Mouse (Mus musculus) left cerebral cortex, postnatal 36 days (tissue): ENCODE measurements around the gene Meis1. TPM values are rescaled to one million over a fixed set of nuclear protein-coding genes. Genes with fewer than 3 reads are reported as not detected.

Experiments used
- DNase-seq, 2 experiments: peaks; one replicate each; pipeline ENCODE4 v3.0.0; 2021 to 2022; ENCODE audit warnings: low spot score in 2 of 2, mixed read lengths in 1 of 2
- intact Hi-C: fragments of 180-260 bp; cut with DNase I; formaldehyde crosslinking; loops from one replicate; pipeline ENCODE4 v1.15.1; 2025
- total RNA-seq, 2 experiments: library from RNA; stranded (reverse); gene quantifications; 2 replicates each; pipeline ENCODE4 v1.2.3; 2021

Meis1 gene
- total RNA-seq, 2 experiments from 2014 or later = 4.6 to 7.0 TPM

DNA sequence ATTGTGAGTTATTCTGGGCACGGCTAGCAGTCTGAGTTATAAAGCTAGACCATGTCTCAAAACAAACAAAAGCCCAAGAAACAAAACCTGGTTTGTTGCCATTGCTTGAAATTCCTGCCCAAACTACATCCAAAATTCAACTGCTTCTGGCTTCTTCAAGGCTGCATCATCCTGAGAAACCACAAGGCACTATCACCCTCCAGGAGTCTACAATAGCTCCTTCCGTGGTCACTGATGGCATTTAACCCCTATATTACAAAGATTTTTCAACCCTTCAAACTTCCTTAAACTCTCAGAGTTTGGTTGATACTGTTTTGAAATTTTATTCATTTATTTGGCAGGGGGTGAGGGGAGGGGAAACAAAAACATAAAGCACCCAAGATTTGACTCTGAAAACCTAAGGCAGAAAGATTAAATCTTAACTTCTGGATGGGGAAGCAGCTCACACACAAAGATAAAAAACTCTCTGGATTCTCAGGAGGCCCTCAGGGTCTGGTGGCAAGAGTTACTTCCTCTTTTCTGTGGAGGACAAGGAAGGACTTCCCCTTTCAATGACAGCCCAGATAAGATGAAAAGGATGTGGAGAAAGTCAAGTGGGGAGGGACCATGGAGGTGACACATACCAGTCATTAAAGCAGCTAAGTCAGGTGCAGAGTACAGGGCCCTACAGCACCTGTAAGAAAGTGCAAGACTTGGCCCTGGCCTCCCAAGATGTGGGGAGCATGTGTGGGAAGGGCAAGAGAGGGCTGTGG lies 94.0 kb downstream of the Meis1 start:
- DNase-seq = no peak
- intact Hi-C loops = no loop called here

DNA sequence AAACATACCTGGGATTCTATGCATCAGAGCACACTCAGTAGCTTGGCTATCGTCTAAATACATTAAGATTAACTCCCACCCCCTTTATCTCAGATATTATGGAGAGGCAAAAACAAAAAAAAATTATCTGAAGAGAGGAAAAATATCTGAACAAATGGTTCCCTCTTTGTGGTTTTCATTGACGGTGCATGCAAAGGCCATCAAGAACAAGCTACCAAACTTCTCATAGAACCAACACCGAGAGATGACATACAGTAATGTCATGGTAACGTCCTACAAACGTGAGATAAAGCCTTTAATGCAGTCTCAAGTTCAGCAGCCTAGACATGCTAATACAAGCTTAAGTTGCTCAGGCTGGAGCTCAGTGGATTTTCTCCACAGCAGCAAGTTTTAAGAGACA lies 95.5 kb downstream of the Meis1 start:
- DNase-seq = no peak
- intact Hi-C loops = no loop called here

DNA sequence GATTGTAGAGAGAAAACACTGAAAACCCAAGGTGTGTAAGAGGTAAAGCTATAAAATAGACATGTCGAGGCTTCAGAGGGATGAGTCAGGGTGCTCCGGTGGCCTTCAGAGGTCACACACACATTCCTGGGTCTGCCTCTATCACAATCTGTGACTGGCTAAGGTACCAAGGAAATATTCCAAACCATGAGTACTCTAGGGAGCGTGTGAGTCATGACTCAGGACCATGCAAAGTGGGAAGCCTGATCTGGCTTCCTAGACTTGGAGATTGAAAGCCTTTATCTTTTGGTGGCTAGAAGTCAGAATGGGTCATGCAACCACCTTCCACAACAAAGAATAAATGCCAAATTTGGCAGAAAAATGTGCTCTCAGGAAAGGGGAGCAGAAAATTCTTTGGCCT lies 98.1 kb downstream of the Meis1 start:
- DNase-seq = no peak
- intact Hi-C loops = no loop called here

DNA sequence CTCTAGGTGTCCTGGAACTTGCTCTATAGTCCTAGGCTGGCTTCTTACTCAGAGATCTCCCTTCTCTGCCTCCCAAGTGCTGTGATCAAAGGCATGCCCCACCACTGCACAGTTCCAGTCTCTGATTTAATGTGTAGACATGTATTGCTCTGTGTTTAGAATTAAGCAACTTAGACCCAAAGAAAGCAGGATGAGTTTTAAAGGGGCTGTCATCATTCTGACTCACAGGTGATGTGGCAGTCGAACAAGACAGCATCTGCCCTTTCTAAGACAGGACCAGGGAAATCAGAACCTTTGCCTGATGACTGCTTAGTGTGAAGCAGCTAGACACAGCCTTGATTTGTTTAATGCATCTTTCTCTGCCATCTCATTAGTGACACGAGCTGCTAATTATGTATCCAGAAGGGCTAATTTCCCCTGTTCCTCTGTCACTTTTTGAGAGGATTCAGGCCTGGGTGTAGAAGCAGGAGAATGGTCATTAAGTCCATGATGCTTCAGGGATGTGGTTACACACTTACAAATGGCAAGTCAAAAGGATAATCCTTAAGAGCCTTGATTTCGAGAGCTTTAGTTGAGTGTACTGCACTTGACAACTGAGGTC lies 99.5 kb downstream of the Meis1 start:
- DNase-seq = no peak
- intact Hi-C loops = no loop called here

DNA sequence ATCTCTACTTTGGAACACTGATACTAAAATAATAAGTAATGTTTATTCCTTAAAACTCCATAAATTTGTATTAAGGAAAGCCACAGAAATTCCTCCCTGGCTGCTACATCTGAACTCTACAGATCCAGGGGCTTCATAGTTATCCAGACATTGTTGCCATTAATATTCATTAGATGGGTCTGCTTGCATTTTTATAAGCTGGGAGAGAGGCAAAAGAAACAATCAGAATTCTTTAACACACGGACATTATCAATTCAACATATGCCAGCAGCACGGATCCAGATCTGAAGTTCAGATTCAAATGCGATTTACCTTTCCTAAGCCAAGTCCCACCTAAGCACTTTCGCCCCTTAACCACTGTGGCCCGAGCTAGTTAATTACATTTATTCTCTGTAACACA lies 100.9 kb downstream of the Meis1 start:
- intact Hi-C loops = no loop called here
- DNase-seq = no peak

DNA sequence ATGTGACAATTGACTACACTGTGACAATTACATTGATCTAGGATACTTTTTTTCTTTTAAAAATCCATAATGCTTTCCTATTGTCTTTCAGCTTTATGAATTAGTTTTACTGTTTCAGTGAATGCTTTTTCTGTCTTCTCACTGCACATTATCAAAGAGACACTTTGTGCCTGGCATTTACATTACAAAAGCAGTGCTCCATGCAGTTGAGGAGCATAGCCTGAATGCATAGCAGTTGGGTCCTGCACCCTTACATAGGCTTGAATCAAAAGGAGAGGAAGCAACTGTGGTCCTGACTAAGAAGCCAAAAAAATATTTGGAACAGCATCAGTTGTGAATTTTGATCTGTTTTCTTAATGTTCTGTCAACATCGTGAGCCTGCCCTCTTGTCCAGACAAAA lies 105.5 kb downstream of the Meis1 start:
- DNase-seq = no peak
- intact Hi-C loops = no loop called here

DNA sequence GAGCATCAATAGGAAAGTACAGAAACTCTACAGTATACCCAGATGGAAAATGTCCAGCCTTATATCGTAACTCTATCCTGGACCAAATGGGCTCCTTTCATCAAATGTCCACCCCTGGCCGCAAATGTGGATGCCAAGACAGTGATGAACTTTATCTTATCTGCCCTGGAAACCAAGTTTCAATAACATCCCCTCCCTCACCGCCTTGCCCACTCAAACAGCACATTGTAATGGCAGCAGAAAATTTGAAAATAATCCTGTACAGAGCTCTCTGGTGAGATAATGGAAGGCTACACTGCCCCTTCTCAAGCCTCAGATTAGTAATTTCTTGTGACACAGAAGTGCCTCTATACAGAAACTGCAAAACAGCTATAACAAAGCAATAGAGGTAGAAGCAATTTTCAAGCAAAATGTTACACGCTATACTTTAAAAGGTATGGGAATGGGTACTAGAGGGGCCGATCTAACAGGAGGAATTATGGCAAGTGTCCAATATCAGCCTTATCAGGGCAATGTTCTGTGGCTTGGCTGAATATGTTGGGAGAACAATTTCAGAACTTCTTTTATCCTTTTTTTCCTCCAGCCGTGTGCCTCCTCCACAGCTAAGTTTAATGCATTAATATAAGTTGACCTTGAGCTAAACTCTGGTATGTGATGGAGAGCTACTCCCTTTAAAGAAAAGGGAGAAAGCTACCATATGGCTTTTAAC lies 106.3 kb downstream of the Meis1 start:
- intact Hi-C loops = no loop called here
- no peak for DNase-seq

DNA sequence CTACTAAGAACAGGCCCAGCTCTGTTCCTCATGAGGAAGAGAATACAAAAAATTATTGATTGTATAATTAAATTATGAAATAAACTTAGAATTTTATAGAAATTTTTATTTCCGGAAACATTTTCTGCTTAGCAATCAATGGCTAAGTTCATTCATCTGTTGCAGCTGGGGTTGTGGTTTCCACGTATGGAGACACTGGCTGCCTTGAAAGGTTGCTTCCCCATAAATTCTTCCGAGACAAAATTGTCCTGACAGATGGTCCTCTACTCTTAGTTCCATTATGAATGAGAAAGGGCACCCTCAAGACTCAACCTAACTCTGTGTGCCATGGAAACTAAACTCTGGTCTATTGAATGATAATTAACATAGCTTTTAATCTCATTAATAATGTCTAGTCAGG lies 111.9 kb downstream of the Meis1 start:
- DNase-seq = no peak
- intact Hi-C loops = no loop called here

DNA sequence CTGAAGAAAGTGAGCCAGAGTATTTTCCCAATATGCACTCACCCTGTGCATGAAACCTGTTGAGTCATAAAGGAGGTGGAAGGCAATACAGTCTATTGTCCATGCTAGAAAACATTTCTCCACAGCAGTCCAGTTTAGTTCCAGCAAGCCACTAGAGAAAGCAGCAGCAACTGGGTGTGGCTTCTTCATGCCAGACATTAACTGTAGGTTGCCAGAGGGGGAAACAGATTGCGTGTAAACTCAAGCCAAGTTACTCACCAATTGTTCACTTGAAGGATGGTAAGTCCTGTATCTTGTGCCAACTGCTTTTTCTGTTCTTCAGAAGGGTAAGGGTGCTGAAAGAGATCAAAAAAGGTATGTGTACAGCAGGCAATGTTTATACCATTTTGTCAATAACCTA lies 113.4 kb downstream of the Meis1 start:
- intact Hi-C loops = no loop called here
- no peak for DNase-seq

DNA sequence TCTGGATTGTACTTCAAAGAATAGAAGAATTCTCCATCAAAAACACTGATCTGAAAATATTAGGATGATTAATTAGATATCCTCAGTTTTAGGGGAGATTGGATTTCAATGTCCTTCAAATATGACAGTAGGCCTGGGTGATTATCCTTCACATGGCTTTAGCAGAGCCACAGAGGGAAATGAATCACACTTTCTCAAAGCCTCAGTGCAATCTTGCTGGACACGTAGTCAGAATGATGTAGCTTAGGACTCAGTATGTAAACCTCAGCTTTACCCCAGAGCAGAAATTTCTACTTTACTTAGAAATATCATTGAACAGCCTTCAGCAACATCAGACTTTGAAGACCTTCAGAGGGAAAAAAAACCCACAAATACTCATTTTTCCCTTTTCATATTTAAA lies 113.9 kb downstream of the Meis1 start:
- no peak for DNase-seq
- intact Hi-C loops = no loop called here

DNA sequence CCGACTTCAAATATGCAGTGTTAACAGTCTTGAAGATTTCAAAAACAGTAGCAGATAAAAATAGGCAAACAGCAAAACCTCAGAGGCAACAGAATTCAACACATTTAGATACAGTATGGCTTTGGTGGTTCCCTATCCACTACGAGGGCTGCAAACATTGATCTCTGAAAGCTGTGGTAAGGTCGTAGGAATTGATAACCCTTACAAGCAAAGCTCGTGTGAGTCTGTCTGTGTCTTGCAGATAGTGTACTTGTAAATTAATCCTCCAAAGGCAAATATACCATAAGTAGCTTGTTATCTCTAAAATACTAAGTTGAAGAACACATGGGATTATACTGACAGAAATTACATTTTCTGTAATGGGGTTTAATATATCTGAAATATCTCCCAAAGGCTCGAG lies 114.5 kb downstream of the Meis1 start:
- intact Hi-C loops = no loop called here
- DNase-seq = no peak

DNA sequence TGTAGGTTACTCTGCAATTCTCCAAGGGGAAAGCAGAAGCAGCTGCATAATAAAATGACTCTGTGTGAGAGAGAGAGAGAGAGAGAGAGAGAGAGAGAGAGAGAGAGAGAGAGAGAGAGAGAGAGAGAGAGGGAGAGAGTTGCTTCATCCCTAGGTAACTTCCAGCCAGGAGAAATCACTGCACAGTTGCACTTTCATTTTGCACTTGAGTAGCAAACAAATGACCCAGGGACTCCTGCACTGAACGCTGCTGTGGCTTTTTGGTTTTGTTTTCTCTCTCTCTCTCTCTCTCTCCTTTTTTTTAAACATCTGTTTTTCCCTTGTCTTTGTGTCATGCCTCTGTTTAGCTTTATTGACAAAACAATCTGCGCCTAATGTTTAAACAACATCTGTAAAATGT lies 118.3 kb downstream of the Meis1 start:
- intact Hi-C loops = no loop called here
- no peak for DNase-seq

DNA sequence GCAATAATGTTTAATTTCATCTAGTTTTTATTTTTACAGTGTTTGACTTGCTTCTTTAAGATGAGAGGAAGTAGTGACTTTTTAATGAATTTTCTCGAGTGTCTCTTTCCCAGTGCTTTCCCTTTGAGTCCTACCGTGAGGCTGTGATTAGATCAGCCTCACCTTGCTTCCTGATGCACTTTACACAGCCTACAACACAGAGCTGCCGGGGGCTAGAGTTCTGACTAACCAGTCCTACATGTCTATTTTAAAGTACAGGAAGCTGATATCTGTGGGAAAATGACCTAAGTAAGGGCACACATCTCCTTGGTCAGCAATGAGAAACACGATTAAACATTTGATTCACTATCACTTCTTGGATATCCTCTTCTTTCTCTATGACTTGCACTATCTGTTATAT lies 119.9 kb downstream of the Meis1 start:
- intact Hi-C loops = no loop called here
- DNase-seq = no peak

DNA sequence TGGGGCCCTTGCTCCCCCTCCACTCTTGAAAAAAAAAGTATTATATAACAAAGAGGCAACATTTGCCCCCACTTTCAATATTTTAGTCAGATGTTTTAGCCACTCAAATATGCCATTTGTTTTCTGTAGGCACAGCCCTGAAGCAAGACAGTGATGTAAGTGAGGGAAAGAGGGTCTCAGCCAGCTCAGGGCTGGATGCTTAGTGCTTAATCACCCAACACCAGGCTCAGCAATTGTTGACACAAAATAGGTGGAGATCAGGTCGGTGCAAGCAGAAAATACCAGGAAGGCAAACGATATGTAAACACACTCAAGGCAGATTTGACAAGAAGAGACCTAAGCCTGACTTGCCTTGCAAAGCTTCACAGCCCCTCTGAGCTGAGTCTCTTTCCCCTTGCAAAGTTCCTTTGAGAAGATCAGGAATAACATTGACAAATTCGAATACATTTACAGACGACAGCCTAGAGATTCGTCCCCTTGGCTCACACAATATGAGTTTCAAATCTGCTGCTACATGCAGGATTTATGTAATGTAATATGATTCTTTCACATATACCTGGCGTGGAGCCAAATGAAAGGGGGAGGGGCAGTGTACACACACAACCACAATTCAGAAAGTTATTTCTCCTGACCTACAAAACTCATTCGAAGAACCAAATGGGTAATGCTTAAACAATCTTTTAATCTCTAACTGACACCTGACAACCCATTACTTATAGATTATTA lies 120.7 kb downstream of the Meis1 start:
- no peak for DNase-seq
- intact Hi-C loops = no loop called here

DNA sequence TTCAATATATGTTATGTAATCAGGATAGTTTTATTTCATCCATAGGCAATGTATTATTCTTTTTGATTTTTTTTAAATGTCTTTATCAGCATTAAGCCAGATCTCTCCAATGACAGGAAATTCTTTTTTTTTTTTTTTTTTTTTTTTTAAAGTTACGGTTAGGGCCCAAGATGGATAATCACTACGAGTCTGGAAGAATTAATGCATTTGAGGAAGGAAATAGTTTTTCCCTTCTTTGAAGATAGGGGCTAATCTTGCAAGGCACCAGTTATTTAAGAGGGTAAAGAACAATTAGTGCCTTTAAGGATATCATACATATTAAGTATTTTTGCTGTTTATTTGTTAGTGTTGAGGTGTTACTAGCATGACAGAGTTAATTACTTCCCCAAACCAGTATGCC lies 121.5 kb downstream of the Meis1 start:
- intact Hi-C loops = no loop called here
- DNase-seq = no peak

DNA sequence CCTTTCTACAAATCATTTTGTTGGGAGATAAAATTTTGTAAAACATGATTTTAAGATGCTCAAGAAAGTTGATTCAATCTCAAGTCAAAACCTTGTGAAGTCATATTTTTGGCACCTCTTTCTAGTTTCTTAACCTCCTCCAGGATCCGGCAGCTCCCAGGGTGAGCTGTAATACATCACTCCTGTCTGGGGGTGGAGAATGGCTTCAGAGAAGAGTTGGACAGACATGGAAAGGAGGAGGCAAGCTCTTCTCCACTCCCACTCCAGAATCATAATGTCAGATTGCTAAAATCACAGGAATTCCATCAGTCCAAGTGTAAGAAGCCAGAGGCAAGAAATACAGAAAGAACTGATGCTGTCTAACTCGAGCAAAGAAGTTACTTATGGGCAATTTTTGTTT lies 126.3 kb downstream of the Meis1 start:
- intact Hi-C loops = no loop called here
- DNase-seq = no peak

DNA sequence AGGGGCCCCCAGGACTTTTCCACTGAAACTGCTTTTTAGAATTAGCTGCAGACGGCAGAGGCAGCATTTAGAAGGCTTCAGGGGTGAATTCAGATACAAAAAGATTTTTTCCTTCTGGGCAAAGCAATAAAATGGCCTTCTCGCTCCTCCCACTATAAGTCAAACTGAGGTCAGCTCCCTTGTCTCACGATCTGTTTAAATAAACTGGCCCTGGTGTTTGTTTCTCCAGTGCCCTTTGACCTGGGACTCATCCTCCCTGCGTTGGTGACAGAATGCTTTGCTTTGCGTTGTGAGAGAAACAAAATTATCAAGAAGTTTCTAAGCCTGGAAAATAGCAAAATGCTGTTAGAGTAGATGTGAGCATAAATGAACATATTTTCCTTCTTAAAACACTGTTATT lies 129.6 kb downstream of the Meis1 start:
- intact Hi-C loops = no loop called here
- DNase-seq = no peak

DNA sequence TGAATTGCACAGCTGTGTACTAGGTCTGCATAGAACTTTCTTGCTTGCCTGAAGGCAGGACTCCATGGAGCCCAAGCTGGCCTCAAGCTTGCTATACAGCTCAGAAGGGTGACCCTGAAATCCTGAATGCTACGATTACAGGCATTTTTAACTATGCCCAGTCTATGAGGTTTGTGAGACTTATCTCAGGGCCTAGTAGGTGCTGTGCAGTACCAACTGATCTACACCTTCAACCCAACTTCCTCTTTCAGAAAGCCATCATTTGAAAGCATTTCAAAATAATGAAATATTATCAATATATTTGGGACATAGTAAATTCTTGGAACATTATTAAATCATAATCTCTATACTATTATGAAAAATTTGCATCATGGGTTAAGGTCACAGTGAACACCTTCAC lies 130.1 kb downstream of the Meis1 start:
- intact Hi-C loops = no loop called here
- DNase-seq = no peak

DNA sequence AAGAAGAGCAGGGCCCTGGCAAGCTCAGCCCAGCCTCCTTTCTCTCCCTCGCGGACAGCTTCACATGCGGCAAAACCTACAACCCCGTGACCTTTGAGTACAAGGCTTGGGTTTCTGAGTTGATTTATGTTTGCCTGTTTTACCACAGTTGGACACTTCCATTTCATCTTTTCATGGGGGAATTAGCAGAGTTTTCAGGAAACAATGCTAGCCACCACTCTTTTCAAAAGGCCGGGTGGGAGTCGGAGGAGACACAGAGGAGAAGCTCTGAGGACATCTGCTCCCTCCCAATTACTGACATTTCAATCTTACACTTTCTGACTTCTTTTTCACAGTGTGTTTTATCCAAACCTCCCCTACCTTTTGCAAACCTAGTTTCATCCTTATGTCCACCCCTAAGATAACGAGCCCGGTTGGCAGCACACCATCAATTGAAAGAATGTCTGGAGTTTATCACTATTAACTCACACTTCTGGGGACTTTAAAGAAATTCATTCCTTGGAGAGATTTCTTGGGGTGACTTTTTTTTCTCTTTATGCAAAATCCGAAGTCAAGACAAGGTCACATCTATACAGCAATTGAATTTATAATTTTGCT lies 133.0 kb downstream of the Meis1 start:
- no peak for DNase-seq
- intact Hi-C loops = no loop called here

DNA sequence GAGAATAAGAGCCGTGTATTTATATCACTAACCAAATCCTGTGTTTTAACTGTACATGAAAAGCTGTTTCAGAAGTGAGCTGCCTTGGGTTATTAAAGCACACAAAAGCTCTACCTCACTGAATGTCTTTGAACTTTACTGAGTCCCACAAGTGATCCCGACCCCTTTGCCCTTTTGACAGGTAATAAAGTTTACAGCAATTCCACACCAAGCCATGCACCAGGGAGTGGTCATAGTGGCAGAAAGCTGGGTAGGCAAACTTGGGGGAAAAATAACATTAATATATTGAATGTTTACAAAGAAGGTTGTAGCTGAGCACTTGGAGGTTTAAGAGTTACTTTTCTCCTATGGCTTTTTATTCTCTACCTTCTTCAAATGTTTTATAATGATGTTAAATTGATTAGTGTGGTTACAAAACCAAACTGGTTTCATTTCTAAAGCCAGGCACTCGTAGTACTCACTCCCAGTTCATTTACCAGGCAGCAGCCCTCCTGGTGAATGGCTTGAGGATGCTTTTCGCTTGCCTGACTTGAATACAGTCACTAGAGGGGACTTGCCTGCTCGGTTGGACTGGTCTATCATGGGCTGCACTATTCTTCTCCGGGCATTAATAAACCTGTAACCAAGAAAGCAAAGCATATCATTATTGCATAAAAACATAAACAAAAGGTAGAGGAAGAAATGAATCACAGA lies 133.6 kb downstream of the Meis1 start:
- DNase-seq = no peak
- intact Hi-C loops = no loop called here
